Mouse (Mus musculus): Measurements from ENCODE around the gene Rab3c. TPM values are rescaled to one million over a fixed set of nuclear protein-coding genes. Genes with fewer than 3 reads are reported as not detected.

The Rab3c gene
- total RNA-seq, 4 experiments from 2014 or later, result 36.2 to 60.8 (median 47.7) TPM

DNA sequence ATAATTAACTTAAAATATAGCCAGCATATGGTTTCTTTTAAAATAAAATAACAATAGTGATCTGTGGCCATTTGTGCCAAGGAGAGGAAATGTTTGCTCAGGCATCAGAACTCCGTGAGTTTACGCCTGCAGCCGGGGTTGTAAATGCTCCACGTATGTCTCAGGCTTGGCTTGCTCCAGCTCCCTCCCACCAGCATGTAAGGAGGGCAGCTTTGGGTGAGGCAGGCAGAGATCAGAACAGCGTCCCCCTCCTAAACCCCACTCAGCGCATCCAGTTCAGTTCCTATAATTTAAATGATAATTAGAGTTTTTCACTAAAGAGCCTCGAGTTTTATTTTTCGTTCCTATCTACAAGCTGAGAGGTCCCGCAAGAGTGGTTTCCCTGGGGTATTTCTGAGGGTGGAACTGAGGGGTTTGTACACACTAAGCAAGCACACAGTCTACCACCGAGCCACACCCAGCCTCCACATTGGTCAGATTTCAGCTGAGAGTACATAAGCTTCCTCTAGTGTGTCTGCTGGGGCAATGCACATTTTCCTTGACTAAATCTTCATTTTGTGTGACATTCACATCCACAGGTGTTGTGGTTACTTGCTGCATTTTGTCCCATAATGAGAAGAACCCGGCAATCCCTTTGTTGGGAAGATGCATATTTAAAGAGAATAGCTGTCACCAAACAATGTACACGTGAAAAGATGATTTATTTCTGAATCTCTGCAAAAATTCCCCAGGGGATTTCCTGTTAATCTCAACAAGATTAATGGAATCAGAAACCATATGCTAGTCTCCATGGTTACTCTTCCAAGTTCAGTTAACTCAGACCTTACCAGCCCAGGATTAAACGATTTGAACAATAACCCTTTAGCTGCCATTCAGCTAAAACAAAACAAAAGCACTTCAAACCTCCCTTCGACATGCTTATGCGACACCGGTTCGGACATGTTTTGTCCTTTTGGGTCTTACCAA lies 186.8 kb downstream of the Rab3c start:
- DNase-seq, result no peak

- DNase-seq, result no peak
Observed at GRCm38 (mm10) chr13:110083961-110084360, 196.8 kb downstream of the Rab3c start.

- DNase-seq, result no peak
Observed at GRCm38 (mm10) chr13:110081174-110081573, 199.6 kb downstream of the Rab3c start.

- no peak for DNase-seq
Observed at GRCm38 (mm10) chr13:110075587-110075986, 205.2 kb downstream of the Rab3c start.

DNA sequence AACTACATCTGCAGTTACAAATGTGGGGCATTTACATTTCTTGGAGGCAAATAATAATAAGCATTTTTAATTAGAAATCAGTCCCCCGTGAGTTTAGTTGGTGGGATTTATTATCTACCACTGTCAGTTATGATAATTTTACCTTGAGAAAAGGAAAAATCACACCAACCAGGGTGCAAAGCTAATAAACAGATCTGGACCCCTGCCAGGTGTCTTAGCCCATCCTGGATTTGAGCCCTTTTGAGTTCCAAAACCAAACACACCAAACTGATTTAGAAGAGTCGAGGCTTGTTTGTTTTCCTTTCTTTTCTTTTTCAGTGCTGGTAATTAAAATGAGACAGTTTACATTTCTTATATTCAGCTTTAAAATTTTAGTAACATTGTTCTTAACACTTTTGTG lies 206.6 kb downstream of the Rab3c start:
- DNase-seq, result no peak

DNA sequence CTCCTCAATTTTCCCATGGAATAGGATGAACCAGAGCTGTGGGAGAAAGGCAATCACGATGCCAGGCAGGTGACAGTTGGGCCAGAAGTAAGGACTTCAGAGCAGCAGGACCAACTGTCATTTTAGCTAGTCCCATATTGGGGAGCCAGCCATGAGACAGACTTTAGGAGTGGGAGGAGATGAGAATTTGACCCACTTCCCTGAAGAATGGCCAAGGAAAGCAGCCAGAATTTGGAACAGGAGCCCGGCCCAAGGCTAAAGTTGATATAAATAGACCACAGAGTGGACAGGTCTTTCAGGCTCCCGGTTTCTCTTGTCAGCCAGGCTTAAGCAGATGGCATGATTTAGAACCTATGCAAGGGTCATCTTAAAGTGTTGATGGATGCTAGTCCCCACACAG lies 213.6 kb downstream of the Rab3c start:
- DNase-seq, result peak; percentile 16

DNA sequence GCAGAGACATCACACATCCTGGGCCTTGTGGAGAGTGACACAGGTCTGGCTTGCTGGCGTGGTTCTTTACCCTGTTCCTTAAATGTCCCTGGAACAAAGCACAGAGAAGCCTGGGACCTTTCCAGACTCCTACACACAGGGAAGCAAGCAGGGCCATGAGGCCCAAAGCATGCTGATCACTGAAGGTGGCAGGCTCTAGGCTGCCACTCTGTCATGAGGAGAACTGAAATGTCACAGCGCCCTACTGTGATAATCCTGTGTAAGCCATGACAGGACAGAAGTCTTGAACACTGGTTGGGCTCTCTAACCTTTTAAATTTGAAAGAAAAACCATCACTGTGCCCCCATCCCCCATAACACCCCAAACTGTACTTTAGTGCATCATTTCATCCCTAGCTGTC lies 214.1 kb downstream of the Rab3c start:
- no peak for DNase-seq

- peak; percentile 11 for DNase-seq
Observed at GRCm38 (mm10) chr13:110062835-110063411, 217.9 kb downstream of the Rab3c start.

DNA sequence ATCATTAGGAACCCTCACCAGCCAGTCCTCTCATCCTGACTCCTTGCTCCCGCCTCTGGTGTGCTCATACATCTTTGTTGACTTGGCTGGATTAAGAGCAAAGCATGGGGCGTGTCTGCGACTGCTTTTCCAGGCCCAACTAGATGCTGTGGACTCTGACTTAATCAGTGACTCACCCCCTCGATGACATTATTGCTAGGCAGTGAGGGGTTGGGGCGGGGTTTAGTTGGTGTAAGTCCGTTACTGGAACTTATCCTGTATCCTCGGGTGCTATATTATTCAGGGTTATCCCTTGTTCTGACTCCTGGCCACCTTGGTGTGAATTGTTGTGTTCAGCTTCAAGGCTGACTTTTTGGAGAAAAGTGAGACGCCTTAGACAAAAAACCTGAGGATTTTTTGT lies 218.5 kb downstream of the Rab3c start:
- DNase-seq, result peak; percentile 3

DNA sequence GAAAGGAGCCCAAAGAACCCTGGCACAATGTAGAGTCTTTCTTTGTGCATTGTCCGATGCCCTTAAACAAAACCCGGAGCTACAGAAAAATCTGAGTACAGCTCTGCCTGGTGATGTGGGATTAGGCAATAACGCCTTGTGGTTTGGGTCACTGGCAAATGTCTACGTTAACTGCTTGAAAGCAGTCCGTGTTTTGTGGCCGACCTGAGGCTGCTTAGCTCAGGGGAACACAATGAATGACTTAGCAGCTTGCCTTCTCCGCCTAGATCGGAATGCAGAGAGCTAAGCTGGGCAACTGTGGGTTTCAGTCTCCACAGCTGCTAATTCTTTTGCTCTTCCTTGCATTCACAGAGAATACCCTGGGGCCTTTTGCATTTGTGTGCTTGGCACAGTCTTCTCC lies 226.3 kb downstream of the Rab3c start:
- no peak for DNase-seq

- DNase-seq, result no peak
Observed at GRCm38 (mm10) chr13:110048767-110049434, 231.9 kb downstream of the Rab3c start.

- no peak for DNase-seq
Observed at GRCm38 (mm10) chr13:110044418-110044817, 236.4 kb downstream of the Rab3c start.

DNA sequence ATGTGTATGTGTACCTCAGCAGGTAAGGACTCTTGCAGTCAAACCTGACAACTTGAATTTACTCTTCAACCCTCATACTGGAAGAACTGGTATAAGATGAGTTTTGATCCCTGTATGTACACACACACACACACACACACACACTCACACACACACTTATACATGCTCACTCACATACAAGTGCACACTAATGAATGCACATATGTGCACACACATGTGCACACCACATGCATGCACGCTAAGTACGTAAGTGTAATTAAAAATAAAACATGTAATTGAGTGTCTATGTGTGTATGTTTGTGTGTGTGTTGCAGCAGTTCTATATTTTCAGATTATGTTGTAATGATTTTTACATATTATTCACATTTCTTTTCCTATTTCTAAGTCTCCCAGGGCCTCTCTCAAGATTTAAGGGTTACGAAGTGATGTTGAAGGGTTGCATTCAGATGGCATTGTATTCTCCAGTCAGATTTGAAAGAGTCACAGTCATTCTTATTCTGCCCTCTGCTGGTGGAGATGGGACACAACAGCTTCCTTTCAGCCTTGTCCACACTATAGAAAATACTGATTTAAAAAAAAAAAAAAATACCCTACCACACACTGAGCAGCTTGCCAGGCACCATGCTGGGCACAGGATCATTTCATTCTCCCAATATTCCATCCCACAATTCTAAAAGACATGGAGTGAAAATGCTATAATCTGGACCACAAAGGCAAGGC lies 240.9 kb downstream of the Rab3c start:
- DNase-seq, result no peak

GRCm38 (mm10) chr13:110039170-110039569 lies 241.6 kb downstream of the Rab3c start:
- DNase-seq, result no peak

DNA sequence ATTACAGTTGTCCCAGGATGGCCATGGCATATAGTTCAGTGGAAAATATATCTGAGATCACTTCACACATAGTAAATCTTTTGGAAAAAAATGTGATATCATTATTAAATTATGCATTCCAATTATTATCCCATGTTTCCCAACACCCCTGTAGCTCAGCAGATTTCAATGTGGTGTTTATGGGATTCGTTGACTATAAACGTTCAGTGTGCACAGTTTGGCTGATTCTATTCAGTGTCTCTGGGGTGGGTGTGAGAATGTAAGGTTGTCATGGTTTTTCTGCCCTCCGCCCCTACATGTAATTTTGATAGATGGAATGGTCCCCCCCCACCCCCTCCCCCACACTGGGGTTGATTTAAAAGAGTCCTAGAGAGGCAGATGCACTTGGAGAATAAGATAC lies 242.3 kb downstream of the Rab3c start:
- no peak for DNase-seq

- DNase-seq, result no peak
Observed at GRCm38 (mm10) chr13:110034885-110035284, 245.9 kb downstream of the Rab3c start.

- DNase-seq, result no peak
Observed at GRCm38 (mm10) chr13:110034041-110034440, 246.8 kb downstream of the Rab3c start.

GRCm38 (mm10) chr13:110031886-110032285 lies 248.9 kb downstream of the Rab3c start:
- DNase-seq, result no peak

- no peak for DNase-seq
Observed at GRCm38 (mm10) chr13:110031061-110031460, 249.7 kb downstream of the Rab3c start.

- no peak for DNase-seq
Observed at GRCm38 (mm10) chr13:110024381-110025161, 256.2 kb downstream of the Rab3c start.

- no peak for DNase-seq
Observed at GRCm38 (mm10) chr13:110023031-110023430, 257.8 kb downstream of the Rab3c start.

DNA sequence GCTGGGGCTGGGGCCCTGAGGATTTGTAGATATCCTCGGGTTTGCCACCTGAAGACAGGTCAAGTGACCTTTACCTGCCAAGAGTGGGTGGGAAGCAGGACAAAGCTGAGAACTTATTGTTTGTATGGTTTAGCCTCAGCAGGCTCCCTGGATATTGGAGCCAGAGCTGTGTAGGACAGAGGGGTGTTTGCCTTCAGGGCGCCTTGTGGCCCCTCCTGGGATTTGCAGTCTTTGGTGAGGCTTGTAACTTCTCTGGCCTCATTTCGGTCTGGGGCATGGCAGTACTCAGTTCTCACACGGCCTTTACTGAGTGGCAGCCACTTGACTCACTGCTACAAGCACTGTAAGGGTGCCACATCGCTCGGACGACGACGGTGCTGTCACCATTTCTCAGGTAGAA lies 261.0 kb downstream of the Rab3c start:
- no peak for DNase-seq

All from adrenal gland, adult 8-10 months (tissue).